In genomic region chr6:146954258-146954657, GRCm38 (mm10) we compare ENCODE assay signal across 16 mouse cellular contexts. TPM values are rescaled to one million over a fixed set of nuclear protein-coding genes. Genes with fewer than 3 reads are reported as not detected.
DNase-seq lines count a peak whose midpoint lies in the region; ATAC-seq and TF ChIP-seq lines count a peak whose summit lies in the region.
"Had no signal": no experiment of that assay in that cellular context is flagged by ENCODE, and none has a peak within 500 bp of the region (broad histone marks: within the 10 kb centered on the region; RNA-seq: fewer than 3 reads in every experiment).

Gene 1700034J05Rik (minus strand): TSS chr6:146954422.

- no peaks in the 10 kb centered on the region for H3K36me3 ChIP-seq in forebrain, embryonic 10.5 days (replicated peaks)
- H3K36me3 ChIP-seq in forebrain, embryonic 16.5 days (ENCODE audit: control insufficient read depth, insufficient read depth): no peaks in the 10 kb centered on the region
- H3K36me3 ChIP-seq: embryonic facial prominence, embryonic 13.5 days had no signal

- H3K4me1 ChIP-seq in forebrain, embryonic 10.5 days: peaks cover 35% of the 10 kb centered on the region
- H3K4me1 ChIP-seq in forebrain, embryonic 16.5 days (replicated peaks; ENCODE audit: control insufficient read depth, insufficient read depth, low read length): peaks cover 4% of the 10 kb centered on the region

- no peak within 1 kb of the TSS for H3K4me3 ChIP-seq in forebrain, embryonic 10.5 days
- H3K4me3 ChIP-seq in forebrain, embryonic 16.5 days (replicated peaks; ENCODE audit: low read length): no peak within 1 kb of the TSS
- H3K4me3 ChIP-seq in left cerebral cortex, adult 2 months: no peak within 1 kb of the TSS
- H3K4me3 ChIP-seq: embryonic facial prominence, embryonic 13.5 days had no signal

- ATAC-seq in forebrain, embryonic 16.5 days: no peak

- H3K27ac ChIP-seq in forebrain, embryonic 10.5 days: 0 out of 2 replicates have a peak within 1 kb of the TSS, but pooled peaks have one; percentile 15
- no peak within 1 kb of the TSS for H3K27ac ChIP-seq in forebrain, embryonic 16.5 days (ENCODE audit: low read length)
- peak within 1 kb of the TSS; percentile 32; the same call in 1 of the 2 replicates for H3K27ac ChIP-seq in left cerebral cortex, adult 2 months
- H3K27ac ChIP-seq: embryonic facial prominence, embryonic 13.5 days; macrophage had no signal

- H3K4me2 ChIP-seq in forebrain, embryonic 16.5 days (ENCODE audit: low read length): no peak within 1 kb of the TSS
- H3K4me2 ChIP-seq: embryonic facial prominence, embryonic 13.5 days had no signal

- 86% methylated on average over 1 of the region's 1 CpGs for WGBS in forebrain, embryonic 10.5 days
- WGBS in forebrain, embryonic 16.5 days: 84% methylated on average over 1 of the region's 1 CpGs

- intact Hi-C loops in left cerebral cortex, adult 2 months (cut with DNase I): no loop called here
- intact Hi-C loops in left cerebral cortex, postnatal 4 days (cut with DNase I): no loop called here

- no peak within 1 kb of the TSS for H3K9ac ChIP-seq in forebrain, embryonic 16.5 days (replicated peaks; ENCODE audit: low read depth, low read length)
- H3K9ac ChIP-seq: embryonic facial prominence, embryonic 13.5 days; liver, embryonic 14.5 days had no signal

- no peaks in the 10 kb centered on the region for H3K9me3 ChIP-seq in forebrain, embryonic 10.5 days
- H3K9me3 ChIP-seq in forebrain, embryonic 16.5 days (ENCODE audit: control insufficient read depth, low read length): no peaks in the 10 kb centered on the region
- H3K9me3 ChIP-seq: embryonic facial prominence, embryonic 13.5 days had no signal

- no peak for TF ChIP-seq CTCF in left cerebral cortex, adult 2 months (IDR thresholded peaks at IDR 0.05)

- H3K27me3 ChIP-seq in forebrain, embryonic 10.5 days (ENCODE audit: poor library complexity, severe bottlenecking): no peaks in the 10 kb centered on the region
- no peaks in the 10 kb centered on the region for H3K27me3 ChIP-seq in forebrain, embryonic 16.5 days (replicated peaks; ENCODE audit: control insufficient read depth, insufficient read depth, low read length)
- H3K27me3 ChIP-seq: embryonic facial prominence, embryonic 13.5 days had no signal

- DNase-seq in forebrain, embryonic 10.5 days (ENCODE audit: extremely low spot score, low spot score): no peak
- no peak for DNase-seq in left cerebral cortex, adult 2 months (ENCODE audit: extremely low spot score in 1 of 2, low spot score in 2 of 2)
- no peak for DNase-seq in left cerebral cortex, postnatal 4 days
- DNase-seq in right cerebral cortex, adult 18-20 months: peak; percentile 37
- DNase-seq in right cerebral cortex, postnatal 4 days: no peak
- DNase-seq in urinary bladder, adult 2 months (ENCODE audit: low spot score): no peak
- DNase-seq in spleen, postnatal 4 days (ENCODE audit: low spot score in 2 of 2): no peak
- DNase-seq: adrenal gland, postnatal 25 days; kidney, adult 8-10 months; right cerebral cortex, postnatal 14 days had no signal

RNA-seq across cellular contexts. Expression of gene 1700034J05Rik, which starts in this region (rescaled TPM):
- 0.07 and 0.11 TPM in 2 replicates for polyA plus RNA-seq in forebrain, embryonic 10.5 days (2016; fragmentation: Nextera tagmentation; extraction: Ambion mirVana)
- not detected in 2 replicates for polyA plus RNA-seq in forebrain, embryonic 16.5 days (2015; fragmentation: Nextera tagmentation; extraction: Ambion mirVana)
- total RNA-seq in left cerebral cortex, adult 2 months (2021): not detected
- not detected for total RNA-seq in left cerebral cortex, postnatal 4 days (2021)
- polyA plus RNA-seq in urinary bladder, adult 2 months (2012; rRNA removed): not detected in 2 replicates
- total RNA-seq: adrenal gland, postnatal 25 days; gastrocnemius, postnatal 4 days; left cerebral cortex, adult 8-10 months had no signal
- polyA plus RNA-seq: liver, embryonic 14.5 days; macrophage had no signal
